Mouse (Mus musculus): ENCODE measurements around the gene Tiam1.

Tiam1 gene

GRCm38 (mm10) chr16:90045611-90046010 is 98.0 kb downstream of the Tiam1 start:
- no peak for DNase-seq

GRCm38 (mm10) chr16:90044004-90044754 is 99.4 kb downstream of the Tiam1 start:
- no peak for DNase-seq

GRCm38 (mm10) chr16:90042874-90043273 is 100.7 kb downstream of the Tiam1 start:
- DNase-seq, result no peak

- DNase-seq, result no peak
These were observed 101.2 kb downstream of the Tiam1 start for GRCm38 (mm10) chr16:90042386-90042785.

GRCm38 (mm10) chr16:90040771-90041364 is 102.7 kb downstream of the Tiam1 start:
- peak; percentile 47 for DNase-seq

- DNase-seq, result no peak
These were observed 107.9 kb downstream of the Tiam1 start for GRCm38 (mm10) chr16:90035595-90036110.

GRCm38 (mm10) chr16:90030355-90030754 is 113.2 kb downstream of the Tiam1 start:
- no peak for DNase-seq

- no peak for DNase-seq
These were observed 115.7 kb downstream of the Tiam1 start for GRCm38 (mm10) chr16:90027886-90028285.

GRCm38 (mm10) chr16:90025526-90026172 is 117.9 kb downstream of the Tiam1 start:
- no peak for DNase-seq

GRCm38 (mm10) chr16:90023665-90024010 is 119.9 kb downstream of the Tiam1 start:
- no peak for DNase-seq

GRCm38 (mm10) chr16:90022932-90023664 is 120.5 kb downstream of the Tiam1 start:
- DNase-seq, result no peak

- DNase-seq, result peak; percentile 33
These were observed 127.5 kb downstream of the Tiam1 start for GRCm38 (mm10) chr16:90016046-90016445.

- DNase-seq, result no peak
These were observed 129.0 kb downstream of the Tiam1 start for GRCm38 (mm10) chr16:90014596-90014995.

- DNase-seq, result no peak
These were observed 131.9 kb downstream of the Tiam1 start for GRCm38 (mm10) chr16:90011521-90012181.

GRCm38 (mm10) chr16:90008504-90008903 is 135.1 kb downstream of the Tiam1 start:
- DNase-seq, result no peak

- no peak for DNase-seq
These were observed 136.1 kb downstream of the Tiam1 start for GRCm38 (mm10) chr16:90007391-90007977.

GRCm38 (mm10) chr16:90003556-90003955 is 140.0 kb downstream of the Tiam1 start:
- DNase-seq, result no peak

- no peak for DNase-seq
These were observed 148.4 kb downstream of the Tiam1 start for GRCm38 (mm10) chr16:89995155-89995554.

GRCm38 (mm10) chr16:89993991-89994825 is 149.4 kb downstream of the Tiam1 start:
- DNase-seq, result no peak

GRCm38 (mm10) chr16:89993506-89993905 is 150.1 kb downstream of the Tiam1 start:
- no peak for DNase-seq

GRCm38 (mm10) chr16:89991701-89992152 is 151.8 kb downstream of the Tiam1 start:
- DNase-seq, result peak; percentile 53
